Mouse (Mus musculus) heart, postnatal 0 days (tissue): ENCODE measurements around the gene Lrrc45.

Experiments used
- CTCF ChIP-seq: IDR thresholded peaks from 2 replicates; pipeline ENCODE4 v1.5.1; 2016; ENCODE audit warnings: antibody characterized with exemption, control low read depth, low read depth
- EP300 ChIP-seq: IDR thresholded peaks from 2 replicates; pipeline ENCODE4 v1.6.1; 2016; ENCODE audit warnings: antibody characterized with exemption, low read depth

DNA sequence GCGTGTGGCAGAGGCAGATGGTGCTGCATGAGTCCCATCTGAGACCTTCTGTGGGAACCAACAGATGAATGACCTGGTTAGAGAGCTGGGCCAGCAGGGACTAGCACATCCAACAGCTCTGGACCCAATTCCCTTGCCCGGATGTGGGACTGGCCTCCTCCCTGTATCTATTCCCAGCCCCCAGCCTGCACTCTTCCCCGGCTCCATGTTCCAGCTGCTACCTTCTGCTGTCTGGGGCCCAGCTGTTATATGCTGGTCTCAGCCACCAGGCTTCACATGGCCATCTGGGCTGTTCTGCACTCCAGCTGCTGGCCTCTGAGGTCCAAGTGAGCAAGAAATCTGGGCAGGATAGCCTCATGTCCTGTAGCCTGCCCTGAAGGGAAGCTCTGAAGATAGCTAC lies 48.3 kb upstream of the Lrrc45 start:
- no peak for TF ChIP-seq CTCF
- no peak for TF ChIP-seq EP300
